Mouse (Mus musculus): ENCODE measurements around the gene Vmn2r25.
"Not testable (repeated sequence)": the region's sequence is repeated elsewhere in the genome, so short reads cannot be mapped to it uniquely, and the experiment has no call there.

Vmn2r25 gene

GRCm38 (mm10) chr6:123853363-123853762 lies at the start of gene Vmn2r25:
TSS of gene Vmn2r25 (minus strand) at chr6:123853463.
- not testable (repeated sequence) for DNase-seq

GRCm38 (mm10) chr6:123819951-123820350 lies 33.3 kb downstream of the Vmn2r25 start:
- DNase-seq, result no peak

GRCm38 (mm10) chr6:123810291-123810690 lies 43.0 kb downstream of the Vmn2r25 start:
- DNase-seq, result not testable (repeated sequence)

- no peak for DNase-seq
Measured at GRCm38 (mm10) chr6:123793746-123794145, 59.5 kb downstream of the Vmn2r25 start.

- no peak for DNase-seq
Measured at GRCm38 (mm10) chr6:123784857-123785256, 68.4 kb downstream of the Vmn2r25 start.

GRCm38 (mm10) chr6:123778579-123778978 lies 74.7 kb downstream of the Vmn2r25 start, which contains the start of gene Vmn2r24:
TSS of gene Vmn2r24 (plus strand) at chr6:123778879.
- no peak for DNase-seq
